Mouse (Mus musculus): ENCODE measurements around the gene Nrarp.

Nrarp gene

GRCm38 (mm10) chr2:25196172-25196954, 15.8 kb downstream of the Nrarp start, which contains the start of gene Tor4a:
Gene Tor4a (minus strand): TSS chr2:25196886.
- peak; percentile 94 for DNase-seq

GRCm38 (mm10) chr2:25197191-25197590, 16.6 kb downstream of the Nrarp start:
- no peak for DNase-seq

GRCm38 (mm10) chr2:25197946-25198345, 17.4 kb downstream of the Nrarp start:
- no peak for DNase-seq

- DNase-seq = no peak
These were observed 20.1 kb downstream of the Nrarp start for GRCm38 (mm10) chr2:25200631-25201030.

GRCm38 (mm10) chr2:25203631-25204214, 23.2 kb downstream of the Nrarp start:
- no peak for DNase-seq

- DNase-seq = no peak
These were observed 27.0 kb downstream of the Nrarp start for GRCm38 (mm10) chr2:25207593-25207992.

GRCm38 (mm10) chr2:25210686-25211085, 30.1 kb downstream of the Nrarp start:
- DNase-seq = no peak

- peak; percentile 89 for DNase-seq
These were observed 30.6 kb downstream of the Nrarp start, which contains the start of gene Nelfb for GRCm38 (mm10) chr2:25211121-25211670. Gene Nelfb (minus strand): TSS chr2:25211489.

- no peak for DNase-seq
These were observed 32.8 kb downstream of the Nrarp start for GRCm38 (mm10) chr2:25213266-25213865.

GRCm38 (mm10) chr2:25214444-25214843, 33.9 kb downstream of the Nrarp start, which contains the start of gene Stpg3:
Gene Stpg3 (minus strand): TSS chr2:25214637.
- peak; percentile 68 for DNase-seq

- no peak for DNase-seq
These were observed 37.1 kb downstream of the Nrarp start for GRCm38 (mm10) chr2:25217666-25218065.

- DNase-seq = no peak
These were observed 37.9 kb downstream of the Nrarp start, which contains the start of gene Fam166a for GRCm38 (mm10) chr2:25218445-25218844. Gene Fam166a (plus strand): TSS chr2:25218745.

GRCm38 (mm10) chr2:25221331-25221772, 40.8 kb downstream of the Nrarp start:
- no peak for DNase-seq

- peak; percentile 85 for DNase-seq
These were observed 43.3 kb downstream of the Nrarp start for GRCm38 (mm10) chr2:25223681-25224491.

- DNase-seq = no peak
These were observed 43.9 kb downstream of the Nrarp start, which contains the start of gene Tubb4b for GRCm38 (mm10) chr2:25224492-25224765. Gene Tubb4b (minus strand): TSS chr2:25224702.

- peak; percentile 100 for DNase-seq
These were observed 44.5 kb downstream of the Nrarp start for GRCm38 (mm10) chr2:25224766-25225752.

GRCm38 (mm10) chr2:25225811-25226379, 45.3 kb downstream of the Nrarp start:
- no peak for DNase-seq

- DNase-seq = no peak
These were observed 46.3 kb downstream of the Nrarp start for GRCm38 (mm10) chr2:25226864-25227263.

- no peak for DNase-seq
These were observed 46.8 kb downstream of the Nrarp start for GRCm38 (mm10) chr2:25227406-25227805.

- peak; percentile 94 for DNase-seq
These were observed 47.9 kb downstream of the Nrarp start for GRCm38 (mm10) chr2:25228431-25228889.
